In the genomic region with DNA sequence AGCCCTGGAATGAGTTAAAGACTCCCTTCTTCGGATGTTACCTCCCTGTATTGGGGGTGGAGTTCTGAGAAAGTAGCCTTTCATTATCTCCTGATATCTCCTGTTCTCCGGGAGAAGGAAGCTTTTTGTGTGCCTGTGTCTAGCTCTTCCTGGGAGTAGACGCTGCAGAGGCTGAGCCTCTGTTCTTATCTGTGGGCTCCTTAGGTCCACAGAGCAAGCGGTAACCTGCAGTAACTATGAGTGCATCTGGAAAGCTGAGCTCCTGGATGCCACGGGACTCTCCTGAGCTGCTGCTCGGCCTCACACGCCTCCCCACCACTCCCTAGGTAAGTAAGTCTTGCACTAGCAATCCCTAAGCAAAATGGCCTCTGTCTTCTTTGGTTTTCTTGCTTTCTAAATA, we compare ENCODE assay signal across 22 mouse cellular contexts. TPM values are rescaled to one million over a fixed set of nuclear protein-coding genes. Genes with fewer than 3 reads are reported as not detected.
DNase-seq lines count a peak whose midpoint lies in the region; ATAC-seq and TF ChIP-seq lines count a peak whose summit lies in the region.
"Had no signal": no experiment of that assay in that cellular context is flagged by ENCODE, and none has a peak within 500 bp of the region (broad histone marks: within the 10 kb centered on the region; RNA-seq: fewer than 3 reads in every experiment).

No protein-coding gene starts in this region.

- no peaks in the 10 kb centered on the region for H3K27me3 ChIP-seq in G1E (ENCODE audit: insufficient read depth, low read length)
- H3K27me3 ChIP-seq in liver, embryonic 11.5 days (replicated peaks; ENCODE audit: control insufficient read depth, insufficient read depth, low read length): no peaks in the 10 kb centered on the region
- no peaks in the 10 kb centered on the region for H3K27me3 ChIP-seq in liver, embryonic 15.5 days
- H3K27me3 ChIP-seq: embryonic facial prominence, embryonic 13.5 days; hindbrain, embryonic 12.5 days; Patski had no signal

- H3K4me1 ChIP-seq in ES-E14 (ENCODE audit: control insufficient read depth in 2 of 2, insufficient read depth in 2 of 2, low read length in 2 of 2, poor library complexity in 1 of 2) (peaks cover 6 to 16% of the 10 kb centered on the region in 2 experiments; a peak in 3 of 4 replicates), G1E (ENCODE audit: insufficient read depth, low read depth, low read length) (peaks cover 70% of the 10 kb centered on the region)
- peaks cover 40% of the 10 kb centered on the region for H3K4me1 ChIP-seq in liver, embryonic 11.5 days (replicated peaks; ENCODE audit: control insufficient read depth, insufficient read depth, low read length)
- H3K4me1 ChIP-seq in liver, embryonic 15.5 days (replicated peaks): peaks cover 67% of the 10 kb centered on the region

- no peak for TF ChIP-seq CTCF in G1E (IDR thresholded peaks at IDR 0.05; ENCODE audit: low read depth, low read length)

- no peak overlapping the region for H3K27ac ChIP-seq in ES-E14 (ENCODE audit: insufficient read depth, low read depth, low read length, poor library complexity, severe bottlenecking)
- peak overlapping the region; percentile 39 for H3K27ac ChIP-seq in liver, embryonic 11.5 days (ENCODE audit: low read depth, low read length)
- no peak overlapping the region for H3K27ac ChIP-seq in liver, embryonic 15.5 days (replicated peaks)
- H3K27ac ChIP-seq: heart, embryonic 10.5 days; hindbrain, embryonic 12.5 days had no signal

- peak overlapping the region; percentile 15; the same call in 1 of the 2 replicates for H3K9ac ChIP-seq in ES-E14 (ENCODE audit: insufficient read depth, low read depth, low read length, poor library complexity, severe bottlenecking)
- no peak overlapping the region for H3K9ac ChIP-seq in liver, embryonic 11.5 days (ENCODE audit: low read depth, low read length)
- no peak overlapping the region for H3K9ac ChIP-seq in liver, embryonic 15.5 days
- H3K9ac ChIP-seq: embryonic facial prominence, embryonic 13.5 days; hindbrain, embryonic 12.5 days had no signal

- no peaks in the 10 kb centered on the region for H3K9me3 ChIP-seq in ES-E14 (ENCODE audit: control insufficient read depth, insufficient read depth, low read depth, low read length)
- no peaks in the 10 kb centered on the region for H3K9me3 ChIP-seq in G1E (replicated peaks)
- H3K9me3 ChIP-seq in liver, embryonic 11.5 days (ENCODE audit: control insufficient read depth, low read length): no peaks in the 10 kb centered on the region
- no peaks in the 10 kb centered on the region for H3K9me3 ChIP-seq in liver, embryonic 15.5 days (replicated peaks)
- H3K9me3 ChIP-seq: embryonic facial prominence, embryonic 13.5 days; heart, embryonic 10.5 days; hindbrain, embryonic 12.5 days had no signal

- peaks cover 9% of the 10 kb centered on the region; the same call in 1 of the 2 replicates for H3K36me3 ChIP-seq in ES-E14 (ENCODE audit: control insufficient read depth, insufficient read depth, low read length, poor library complexity, severe bottlenecking)
- peaks cover 21% of the 10 kb centered on the region for H3K36me3 ChIP-seq in G1E (replicated peaks)
- no peaks in the 10 kb centered on the region for H3K36me3 ChIP-seq in liver, embryonic 11.5 days (ENCODE audit: control insufficient read depth, insufficient read depth, low read length)
- no peaks in the 10 kb centered on the region for H3K36me3 ChIP-seq in liver, embryonic 15.5 days (replicated peaks)
- H3K36me3 ChIP-seq: embryonic facial prominence, embryonic 13.5 days; heart, embryonic 10.5 days; hindbrain, embryonic 12.5 days had no signal

- in situ Hi-C loops in ES-E14 (cut with MboI; ENCODE audit: low sequenced_read_pairs in 2 of 2, unreplicated experiment in 2 of 2): no loop called here

- 30% methylated on average over 7 of the region's 7 CpGs for WGBS in liver, embryonic 11.5 days
- WGBS in liver, embryonic 15.5 days (ENCODE audit: insufficient replicate concordance): 14% methylated on average over 7 of the region's 7 CpGs

- H3K4me2 ChIP-seq in liver, embryonic 11.5 days: peak overlapping the region; percentile 27
- H3K4me2 ChIP-seq in liver, embryonic 15.5 days: 0 out of 2 replicates have a peak overlapping the region, but pooled peaks have one; percentile 10
- H3K4me2 ChIP-seq: embryonic facial prominence, embryonic 13.5 days; hindbrain, embryonic 12.5 days had no signal

- peak; percentile 61 for ATAC-seq in G1E (ENCODE audit: extremely low read depth, insufficient number of reproducible peaks, low FRiP score, poor library complexity, severe bottlenecking)
- peak; percentile 48 for ATAC-seq in liver, embryonic 11.5 days (replicated peaks; ENCODE audit: low FRiP score)
- no peak for ATAC-seq in liver, embryonic 15.5 days (ENCODE audit: insufficient read depth)
- ATAC-seq: activated CD4-positive, CD25-positive, alpha-beta regulatory T cell, adult 4 months; forebrain, embryonic 14.5 days; hindbrain, embryonic 16.5 days; Patski had no signal

- DNase-seq in ES-E14 (ENCODE audit: low read depth, low spot score) (no peak), G1E (ENCODE audit: low spot score) (no peak)
- DNase-seq in liver, embryonic 11.5 days (ENCODE audit: low spot score): no peak
- no peak for DNase-seq in heart, adult 8-10 months (ENCODE audit: low spot score)
- DNase-seq in ovary, adult 18-20 months (ENCODE audit: low spot score): no peak
- DNase-seq: adrenal gland, postnatal 14 days; cerebellum, adult 18-20 months; cerebellum, adult 9-11 months; cerebellum, postnatal 36 days; heart, adult 11 months; heart, postnatal 10 days; heart, postnatal 4 days had no signal

- no peak overlapping the region for H3K4me3 ChIP-seq in ES-E14 (ENCODE audit: insufficient read depth in 1 of 2, low read depth in 1 of 2, low read length in 2 of 2, poor library complexity in 1 of 2, severe bottlenecking in 1 of 2)
- peak overlapping the region; percentile 61; the same call in 1 of the 2 replicates for H3K4me3 ChIP-seq in G1E (ENCODE audit: low read depth, low read length)
- peak overlapping the region; percentile 15; the same call in 1 of the 2 replicates for H3K4me3 ChIP-seq in liver, embryonic 11.5 days (ENCODE audit: low read depth, low read length)
- no peak overlapping the region for H3K4me3 ChIP-seq in liver, embryonic 15.5 days (replicated peaks)
- H3K4me3 ChIP-seq: embryonic facial prominence, embryonic 13.5 days; heart, embryonic 10.5 days; hindbrain, embryonic 12.5 days had no signal

TF ChIP-seq in ES-E14, 5 proteins besides CTCF, POLR2A, EP300 and RAD21:
- TF ChIP-seq ZC3H11A (IDR thresholded peaks at IDR 0.05; ENCODE audit: borderline replicate concordance, low read depth, low read length) (no peak), CHD2 (IDR thresholded peaks at IDR 0.05; ENCODE audit: low read depth, low read length) (no peak), ZNF384 (IDR thresholded peaks at IDR 0.05; ENCODE audit: low read depth, low read length) (no peak), MAFK (IDR thresholded peaks at IDR 0.05; ENCODE audit: insufficient read depth, low read depth, low read length) (no peak), HCFC1 (IDR thresholded peaks at IDR 0.05; ENCODE audit: borderline replicate concordance, insufficient read depth, low read length) (no peak)

RNA-seq across cellular contexts. Expression of gene Gm45808, which starts 0.5 kb away (rescaled TPM):
- 0.71 TPM in 1 of 2 replicates, not detected in the other for total RNA-seq in ES-E14 (2012; rRNA removed)
- total RNA-seq in G1E (2014; fragmentation: Nextera tagmentation): not detected in 2 replicates
- total RNA-seq in G1E (2017): not detected in 2 replicates
- polyA plus RNA-seq in G1E (2012): not detected in 2 replicates
- polyA plus RNA-seq in liver, embryonic 11.5 days (2014; fragmentation: Nextera tagmentation; extraction: Ambion mirVana): not detected in 2 replicates
- polyA plus RNA-seq in liver, embryonic 15.5 days (2015; fragmentation: Nextera tagmentation; extraction: Ambion mirVana): not detected in 2 replicates
- 1 to 10 TPM; 3.8 to 8.5 (median 7.6) TPM for total RNA-seq in heart, adult 8-10 months (2022)
- polyA plus RNA-seq: activated CD4-positive, CD25-positive, alpha-beta regulatory T cell, adult 4 months; embryonic facial prominence, embryonic 13.5 days; forebrain, embryonic 14.5 days; heart, embryonic 10.5 days; heart, embryonic 14.5 days; hindbrain, embryonic 12.5 days; hindbrain, embryonic 16.5 days; Patski had no signal

RNA-seq across cellular contexts. Expression of gene Dhdh, which starts 2.4 kb away (rescaled TPM):
- total RNA-seq in ES-E14 (2012; rRNA removed): 3.6 and 5.3 TPM in 2 replicates
- total RNA-seq in G1E (2014; fragmentation: Nextera tagmentation): 17.7 and 18.0 TPM in 2 replicates
- 4.8 and 6.8 TPM in 2 replicates for total RNA-seq in G1E (2017)
- polyA plus RNA-seq in G1E (2012): 1.3 and 1.6 TPM in 2 replicates
- 4.9 and 5.8 TPM in 2 replicates for polyA plus RNA-seq in liver, embryonic 11.5 days (2014; fragmentation: Nextera tagmentation; extraction: Ambion mirVana)
- 2.4 and 2.5 TPM in 2 replicates for polyA plus RNA-seq in liver, embryonic 15.5 days (2015; fragmentation: Nextera tagmentation; extraction: Ambion mirVana)
- total RNA-seq in heart, adult 8-10 months (2022): 10 to 100 TPM; 10.2 to 12.8 (median 11.5) TPM

RNA-seq across cellular contexts. Expression of gene Tulp2, which starts 4.5 kb away (rescaled TPM):
- total RNA-seq in ES-E14 (2012; rRNA removed) (2.6 TPM in 2 replicates), G1E (2014; fragmentation: Nextera tagmentation) (0.98 and 1.1 TPM in 2 replicates), G1E (2017) (0.23 and 0.49 TPM in 2 replicates)
- 1.0 and 1.7 TPM in 2 replicates for polyA plus RNA-seq in G1E (2012)
- 2.3 and 3.2 TPM in 2 replicates for polyA plus RNA-seq in liver, embryonic 11.5 days (2014; fragmentation: Nextera tagmentation; extraction: Ambion mirVana)
- polyA plus RNA-seq in liver, embryonic 15.5 days (2015; fragmentation: Nextera tagmentation; extraction: Ambion mirVana): 0.58 and 0.62 TPM in 2 replicates
- not detected for total RNA-seq in heart, adult 8-10 months (2022)
- total RNA-seq: gastrocnemius, adult 8-10 months; heart, postnatal 10 days had no signal
- polyA plus RNA-seq: forebrain, embryonic 14.5 days had no signal

RNA-seq across cellular contexts. Expression of gene Bax, which starts 19.5 kb away (rescaled TPM):
- total RNA-seq in ES-E14 (2012; rRNA removed): 388 and 591 TPM in 2 replicates
- total RNA-seq in G1E (2014; fragmentation: Nextera tagmentation): 68.8 and 93.1 TPM in 2 replicates
- 87.2 and 97.2 TPM in 2 replicates for total RNA-seq in G1E (2017)
- 287 and 342 TPM in 2 replicates for polyA plus RNA-seq in G1E (2012)
- 190 and 212 TPM in 2 replicates for polyA plus RNA-seq in liver, embryonic 11.5 days (2014; fragmentation: Nextera tagmentation; extraction: Ambion mirVana)
- polyA plus RNA-seq in liver, embryonic 15.5 days (2015; fragmentation: Nextera tagmentation; extraction: Ambion mirVana): 70.3 and 71.4 TPM in 2 replicates
- total RNA-seq in heart, adult 8-10 months (2022): 10 to 100 TPM; 24.3 to 26.9 (median 26.2) TPM

RNA-seq across cellular contexts. Expression of gene Nucb1, which starts 24.0 kb away (rescaled TPM):
- total RNA-seq in ES-E14 (2012; rRNA removed) (131 and 178 TPM in 2 replicates), G1E (2014; fragmentation: Nextera tagmentation) (91.8 and 127 TPM in 2 replicates), G1E (2017) (378 and 409 TPM in 2 replicates)
- polyA plus RNA-seq in G1E (2012): 403 and 408 TPM in 2 replicates
- 149 and 153 TPM in 2 replicates for polyA plus RNA-seq in liver, embryonic 11.5 days (2014; fragmentation: Nextera tagmentation; extraction: Ambion mirVana)
- polyA plus RNA-seq in liver, embryonic 15.5 days (2015; fragmentation: Nextera tagmentation; extraction: Ambion mirVana): 118 and 131 TPM in 2 replicates
- 100 to 1,000 TPM; 130 to 149 (median 139) TPM for total RNA-seq in heart, adult 8-10 months (2022)

Comparison
In these comparisons a context has a peak if more than half of its experiments do, and no peak if none do; other contexts are left out.
1. H3K4me3 ChIP-seq: peak in G1E (single experiment) and liver, embryonic 11.5 days (single experiment); none in ES-E14 (0 of 2) and liver, embryonic 15.5 days (single experiment).